Comparison of ENCODE assay signal across 8 mouse cellular contexts in the genomic region with DNA sequence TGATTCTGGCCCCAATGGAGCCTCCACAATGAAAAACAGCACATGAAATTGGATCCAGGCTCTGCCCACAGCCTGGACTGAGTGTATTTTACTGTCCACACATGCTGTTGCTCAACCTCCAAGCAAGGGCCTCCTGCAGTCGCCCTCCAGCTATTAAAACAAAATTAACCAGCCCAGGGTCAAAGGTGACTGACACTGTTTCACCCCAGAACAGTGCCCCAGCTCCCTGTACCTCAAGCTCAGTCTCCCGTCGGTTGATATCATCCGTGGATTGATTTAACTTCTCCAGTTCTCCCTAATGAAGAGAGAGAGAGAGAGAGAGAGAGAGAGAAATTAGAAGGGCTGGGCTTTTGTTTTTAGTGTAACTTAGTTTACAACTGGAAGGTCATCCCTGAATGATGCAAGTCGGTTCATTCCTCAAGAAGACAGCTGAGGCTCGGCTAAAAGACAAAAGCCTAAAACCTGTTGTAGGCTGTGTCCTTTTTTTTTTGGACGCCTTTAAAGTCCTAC. TPM values are rescaled to one million over a fixed set of nuclear protein-coding genes. Genes with fewer than 3 reads are reported as not detected.
DNase-seq lines count a peak whose midpoint lies in the region; ATAC-seq and TF ChIP-seq lines count a peak whose summit lies in the region.

No protein-coding gene starts in this region.

- peaks cover 17% of the 10 kb centered on the region for H3K4me1 ChIP-seq in lung, embryonic 14.5 days (ENCODE audit: insufficient read depth)
- peaks cover 14% of the 10 kb centered on the region; the same call in 1 of the 2 replicates for H3K4me1 ChIP-seq in forebrain, postnatal 0 days (ENCODE audit: insufficient read depth)
- peaks cover 59% of the 10 kb centered on the region for H3K4me1 ChIP-seq in kidney, embryonic 15.5 days
- H3K4me1 ChIP-seq in midbrain, embryonic 11.5 days (ENCODE audit: control insufficient read depth, insufficient read depth, low read length) = no peaks in the 10 kb centered on the region; the same call in 1 of the 2 replicates

- peak overlapping the region; percentile 88 for H3K4me2 ChIP-seq in lung, embryonic 14.5 days
- H3K4me2 ChIP-seq in forebrain, postnatal 0 days (ENCODE audit: low read depth) = peak overlapping the region; percentile 66
- H3K4me2 ChIP-seq in kidney, embryonic 15.5 days = peak overlapping the region; percentile 98
- no peak overlapping the region for H3K4me2 ChIP-seq in midbrain, embryonic 11.5 days

- peak; percentile 66 for DNase-seq in lung, embryonic 14.5 days
- DNase-seq in lung, postnatal 4 days = no peak
- no peak for DNase-seq in forebrain, postnatal 0 days
- DNase-seq in midbrain, embryonic 11.5 days (ENCODE audit: low spot score, missing footprints) = peak; percentile 85
- no peak for DNase-seq in spleen, postnatal 10 days (ENCODE audit: low spot score in 2 of 2)
- DNase-seq in B cell, adult 2 months = no peak

- no peak for ATAC-seq in lung, embryonic 14.5 days (ENCODE audit: insufficient read depth)
- ATAC-seq in forebrain, postnatal 0 days = no peak
- ATAC-seq in kidney, embryonic 15.5 days (replicated peaks; ENCODE audit: low FRiP score) = peak; percentile 31
- no peak for ATAC-seq in midbrain, embryonic 11.5 days (ENCODE audit: low FRiP score)
- ATAC-seq in cerebellum, adult (ENCODE audit: insufficient number of reproducible peaks, low FRiP score, low TSS enrichment) = no peak

- H3K27ac ChIP-seq in lung, embryonic 14.5 days (ENCODE audit: low read depth) = peak overlapping the region; percentile 22; the same call in 1 of the 2 replicates
- H3K27ac ChIP-seq in forebrain, postnatal 0 days (ENCODE audit: low read depth, low read length) = no peak overlapping the region
- peak overlapping the region; percentile 79 for H3K27ac ChIP-seq in kidney, embryonic 15.5 days
- no peak overlapping the region for H3K27ac ChIP-seq in midbrain, embryonic 11.5 days (ENCODE audit: low read depth, low read length)

- no peak for TF ChIP-seq CTCF in lung, embryonic 14.5 days (IDR thresholded peaks at IDR 0.05; ENCODE audit: low read depth)
- no peak for TF ChIP-seq CTCF in forebrain, postnatal 0 days (IDR thresholded peaks at IDR 0.05; ENCODE audit: low read depth)

- H3K4me3 ChIP-seq in lung, embryonic 14.5 days (ENCODE audit: low read depth, low read length) = peak overlapping the region; percentile 70; the same call in 1 of the 2 replicates
- H3K4me3 ChIP-seq in forebrain, postnatal 0 days (ENCODE audit: low read depth, low read length) = peak overlapping the region; percentile 78
- peak overlapping the region; percentile 70 for H3K4me3 ChIP-seq in kidney, embryonic 15.5 days (replicated peaks)
- no peak overlapping the region for H3K4me3 ChIP-seq in midbrain, embryonic 11.5 days (ENCODE audit: low read depth, low read length)

- no peaks in the 10 kb centered on the region for H3K36me3 ChIP-seq in lung, embryonic 14.5 days (ENCODE audit: insufficient read depth)
- H3K36me3 ChIP-seq in forebrain, postnatal 0 days (ENCODE audit: insufficient read depth) = peaks cover 14% of the 10 kb centered on the region
- H3K36me3 ChIP-seq in kidney, embryonic 15.5 days = no peaks in the 10 kb centered on the region
- no peaks in the 10 kb centered on the region for H3K36me3 ChIP-seq in midbrain, embryonic 11.5 days (ENCODE audit: control insufficient read depth, insufficient read depth, low read length)

- no peaks in the 10 kb centered on the region for H3K9me3 ChIP-seq in lung, embryonic 14.5 days (ENCODE audit: low read depth, low read length)
- H3K9me3 ChIP-seq in forebrain, postnatal 0 days (ENCODE audit: low read length) = no peaks in the 10 kb centered on the region
- H3K9me3 ChIP-seq in kidney, embryonic 15.5 days (replicated peaks) = no peaks in the 10 kb centered on the region
- H3K9me3 ChIP-seq in midbrain, embryonic 11.5 days (ENCODE audit: control insufficient read depth, low read length) = no peaks in the 10 kb centered on the region

- 33% methylated on average over 7 of the region's 7 CpGs for WGBS in lung, embryonic 14.5 days
- WGBS in forebrain, postnatal 0 days = 51% methylated on average over 7 of the region's 7 CpGs
- WGBS in kidney, embryonic 15.5 days = 13% methylated on average over 7 of the region's 7 CpGs
- WGBS in midbrain, embryonic 11.5 days = 32% methylated on average over 7 of the region's 7 CpGs

- no peak overlapping the region for H3K9ac ChIP-seq in lung, embryonic 14.5 days
- no peak overlapping the region for H3K9ac ChIP-seq in forebrain, postnatal 0 days
- H3K9ac ChIP-seq in kidney, embryonic 15.5 days = no peak overlapping the region
- no peak overlapping the region for H3K9ac ChIP-seq in midbrain, embryonic 11.5 days (ENCODE audit: low read length)

- no peaks in the 10 kb centered on the region for H3K27me3 ChIP-seq in lung, embryonic 14.5 days (ENCODE audit: insufficient read depth, low read length)
- H3K27me3 ChIP-seq in forebrain, postnatal 0 days (ENCODE audit: insufficient read depth, low read length) = no peaks in the 10 kb centered on the region
- H3K27me3 ChIP-seq in kidney, embryonic 15.5 days = no peaks in the 10 kb centered on the region
- H3K27me3 ChIP-seq in midbrain, embryonic 11.5 days (ENCODE audit: control insufficient read depth, insufficient read depth, low read length) = peaks cover 5% of the 10 kb centered on the region

RNA-seq across cellular contexts. Expression of a gene that starts 2.0 kb away (rescaled TPM):
- 12.8 and 14.8 TPM in 2 replicates for polyA plus RNA-seq in lung, embryonic 14.5 days (2014; fragmentation: Nextera tagmentation; extraction: Ambion mirVana)
- 58.2 and 67.9 TPM in 2 replicates for total RNA-seq in forebrain, postnatal 0 days (2014; rRNA removed)
- 132 and 165 TPM in 2 replicates for polyA plus RNA-seq in forebrain, postnatal 0 days (2015; fragmentation: Nextera tagmentation; extraction: Ambion mirVana)
- 30.2 and 33.1 TPM in 2 replicates for polyA plus RNA-seq in kidney, embryonic 15.5 days (2015; fragmentation: Nextera tagmentation; extraction: Ambion mirVana)
- polyA plus RNA-seq in midbrain, embryonic 11.5 days (2014; fragmentation: Nextera tagmentation; extraction: Ambion mirVana) = 15.3 and 15.8 TPM in 2 replicates

Comparison
In these comparisons a context has a peak if more than half of its experiments do, and no peak if none do; other contexts are left out.
1. DNase-seq: peak in lung, embryonic 14.5 days (single experiment) and midbrain, embryonic 11.5 days (single experiment); none in lung, postnatal 4 days (0 of 2), forebrain, postnatal 0 days (single experiment), spleen, postnatal 10 days (0 of 2) and B cell, adult 2 months (0 of 2).
2. H3K27ac ChIP-seq: peak in lung, embryonic 14.5 days (single experiment) and kidney, embryonic 15.5 days (single experiment); none in forebrain, postnatal 0 days (single experiment) and midbrain, embryonic 11.5 days (single experiment).